Mouse (Mus musculus) C2C12 (cell line): ENCODE measurements around the gene Etfa.

ENCODE experiments used
- CTCF ChIP-seq: IDR thresholded peaks from one replicate; pipeline ENCODE4 v1.5.1; 2011; ENCODE audit not compliant: control insufficient read depth, insufficient read depth, insufficient read length
- FOSL1 ChIP-seq: IDR thresholded peaks from one replicate; pipeline ENCODE4 v1.8.0; 2011; ENCODE audit warnings: mild to moderate bottlenecking, low read length; ENCODE audit not compliant: poor library complexity, insufficient read depth, severe bottlenecking

- TF ChIP-seq CTCF, result no peak
- TF ChIP-seq FOSL1, result no peak
Observed at GRCm38 (mm10) chr9:55439206-55439780, 72.8 kb downstream of the Etfa start.
